Mouse (Mus musculus): ENCODE results near the gene Gm13278. TPM values are rescaled to one million over a fixed set of nuclear protein-coding genes. Genes with fewer than 3 reads are reported as not detected.

Gene Gm13278
- polyA plus RNA-seq, 1 experiment from 2014 or later = not detected

- Histone ChIP-seq H3K27ac (ENCODE audit: low read length) (no peak within 1 kb of the TSS), H3K4me3 (ENCODE audit: low read depth, low read length) (no peak within 1 kb of the TSS), H3K9ac (ENCODE audit: low read depth, low read length) (no peak within 1 kb of the TSS), H3K9me3 (replicated peaks; ENCODE audit: control insufficient read depth, low read length) (no peaks in the 10 kb centered on the region), H3K27me3 (ENCODE audit: control insufficient read depth, insufficient read depth, low read depth, low read length) (no peaks in the 10 kb centered on the region), H3K4me2 (ENCODE audit: low read depth, low read length) (no peak within 1 kb of the TSS), H3K36me3 (ENCODE audit: control insufficient read depth, insufficient read depth) (no peaks in the 10 kb centered on the region), H3K4me1 (ENCODE audit: control insufficient read depth, low read depth, low read length) (no peaks in the 10 kb centered on the region)
- WGBS (ENCODE audit: insufficient replicate concordance) = 45% methylated on average over 2 of the region's 2 CpGs
- ATAC-seq (ENCODE audit: low read depth) = no peak
These were observed 50.1 kb downstream of the Gm13278 start, which contains the start of gene Ifna4 for GRCm38 (mm10) chr4:88841438-88841911. Gene Ifna4, plus strand, starts transcription at chr4:88841861.

Other genes starting within 250 kb of the Gm13278 start
- gene Ifna15, start 233.3 kb upstream of the Gm13278 start, polyA plus RNA-seq (2015; fragmentation: Nextera tagmentation; extraction: Ambion mirVana) = not detected in 2 replicates
- not detected in 2 replicates for gene Ifna14, start 219.8 kb upstream of the Gm13278 start, polyA plus RNA-seq (2015; fragmentation: Nextera tagmentation; extraction: Ambion mirVana)
- not detected in 2 replicates for gene Ifna9, start 199.2 kb upstream of the Gm13278 start, polyA plus RNA-seq (2015; fragmentation: Nextera tagmentation; extraction: Ambion mirVana)
- not detected in 2 replicates for gene Ifna12, start 188.2 kb upstream of the Gm13278 start, polyA plus RNA-seq (2015; fragmentation: Nextera tagmentation; extraction: Ambion mirVana)
- gene C87499, start 157.1 kb upstream of the Gm13278 start, polyA plus RNA-seq (2015; fragmentation: Nextera tagmentation; extraction: Ambion mirVana) = not detected in 2 replicates
- gene Ifna13, start 147.1 kb upstream of the Gm13278 start, polyA plus RNA-seq (2015; fragmentation: Nextera tagmentation; extraction: Ambion mirVana) = not detected in 2 replicates
- gene Ifna16, start 114.6 kb upstream of the Gm13278 start, polyA plus RNA-seq (2015; fragmentation: Nextera tagmentation; extraction: Ambion mirVana) = not detected in 2 replicates
- gene Ifna2, start 107.6 kb upstream of the Gm13278 start, polyA plus RNA-seq (2015; fragmentation: Nextera tagmentation; extraction: Ambion mirVana) = not detected in 2 replicates
- gene Ifnab, start 100.2 kb upstream of the Gm13278 start, polyA plus RNA-seq (2015; fragmentation: Nextera tagmentation; extraction: Ambion mirVana) = not detected in 2 replicates
- gene Gm26566, start 69.7 kb upstream of the Gm13278 start, polyA plus RNA-seq (2015; fragmentation: Nextera tagmentation; extraction: Ambion mirVana) = 0.25 and 0.32 TPM in 2 replicates
- 22.4 and 23.5 TPM in 2 replicates for gene Klhl9, start 69.1 kb upstream of the Gm13278 start, polyA plus RNA-seq (2015; fragmentation: Nextera tagmentation; extraction: Ambion mirVana)
- not detected in 2 replicates for gene Gm13271, start 36.7 kb upstream of the Gm13278 start, polyA plus RNA-seq (2015; fragmentation: Nextera tagmentation; extraction: Ambion mirVana)
- gene Gm13283, start 31.4 kb upstream of the Gm13278 start, polyA plus RNA-seq (2015; fragmentation: Nextera tagmentation; extraction: Ambion mirVana) = 0.07 TPM in 1 of 2 replicates, not detected in the other
- gene Gm13290, start 17.7 kb upstream of the Gm13278 start, polyA plus RNA-seq (2015; fragmentation: Nextera tagmentation; extraction: Ambion mirVana) = 0.11 TPM in 1 of 2 replicates, not detected in the other
- not detected in 2 replicates for gene Gm13289, start 14.6 kb upstream of the Gm13278 start, polyA plus RNA-seq (2015; fragmentation: Nextera tagmentation; extraction: Ambion mirVana)
- not detected in 2 replicates for gene Gm13272, start 11.7 kb upstream of the Gm13278 start, polyA plus RNA-seq (2015; fragmentation: Nextera tagmentation; extraction: Ambion mirVana)
- not detected in 2 replicates for gene Ifnz, start 9.4 kb upstream of the Gm13278 start, polyA plus RNA-seq (2015; fragmentation: Nextera tagmentation; extraction: Ambion mirVana)
- not detected in 2 replicates for gene Gm13276, start 5.8 kb upstream of the Gm13278 start, polyA plus RNA-seq (2015; fragmentation: Nextera tagmentation; extraction: Ambion mirVana)
- not detected in 2 replicates for gene Gm13277, start 2.9 kb upstream of the Gm13278 start, polyA plus RNA-seq (2015; fragmentation: Nextera tagmentation; extraction: Ambion mirVana)
- not detected in 2 replicates for gene Gm13275, start 2.9 kb downstream of the Gm13278 start, polyA plus RNA-seq (2015; fragmentation: Nextera tagmentation; extraction: Ambion mirVana)
- not detected in 2 replicates for gene Gm13279, start 5.8 kb downstream of the Gm13278 start, polyA plus RNA-seq (2015; fragmentation: Nextera tagmentation; extraction: Ambion mirVana)
- 0.15 and 0.23 TPM in 2 replicates for gene Gm13285, start 8.1 kb downstream of the Gm13278 start, polyA plus RNA-seq (2015; fragmentation: Nextera tagmentation; extraction: Ambion mirVana)
- gene Gm13287, start 11.7 kb downstream of the Gm13278 start, polyA plus RNA-seq (2015; fragmentation: Nextera tagmentation; extraction: Ambion mirVana) = not detected in 2 replicates
- gene Gm13288, start 14.0 kb downstream of the Gm13278 start, polyA plus RNA-seq (2015; fragmentation: Nextera tagmentation; extraction: Ambion mirVana) = not detected in 2 replicates
- gene Ifna7, start 24.7 kb downstream of the Gm13278 start, polyA plus RNA-seq (2015; fragmentation: Nextera tagmentation; extraction: Ambion mirVana) = not detected in 2 replicates
- not detected in 2 replicates for gene Ifna11, start 28.4 kb downstream of the Gm13278 start, polyA plus RNA-seq (2015; fragmentation: Nextera tagmentation; extraction: Ambion mirVana)
- gene Ifna6, start 35.9 kb downstream of the Gm13278 start, polyA plus RNA-seq (2015; fragmentation: Nextera tagmentation; extraction: Ambion mirVana) = not detected in 2 replicates
- gene Ifna5, start 44.0 kb downstream of the Gm13278 start, polyA plus RNA-seq (2015; fragmentation: Nextera tagmentation; extraction: Ambion mirVana) = not detected in 2 replicates
- not detected in 2 replicates for gene Ifna4, start 50.3 kb downstream of the Gm13278 start, polyA plus RNA-seq (2015; fragmentation: Nextera tagmentation; extraction: Ambion mirVana)
- not detected in 2 replicates for gene Ifna1, start 58.5 kb downstream of the Gm13278 start, polyA plus RNA-seq (2015; fragmentation: Nextera tagmentation; extraction: Ambion mirVana)
- not detected in 2 replicates for gene Ifne, start 88.7 kb downstream of the Gm13278 start, polyA plus RNA-seq (2015; fragmentation: Nextera tagmentation; extraction: Ambion mirVana)

Measured in liver, embryonic 16.5 days (tissue).